Mouse (Mus musculus) mouse embryonic stem cell (cell line): ENCODE data around the gene Kif1c.

Source experiments
- in situ Hi-C, 2 experiments: fragments of 300-500 bp; cut with MboI; formaldehyde crosslinking; loops; 1 replicate in 1 of 2; 3 replicates in 1 of 2; pipeline ENCODE4 v1.14.3; 2019 to 2020; ENCODE audit warnings: low sequenced_read_pairs in 2 of 2, low pct_unique_long_range_greater_than_20kb in 1 of 2, mixed read lengths in 1 of 2; ENCODE audit not compliant: unreplicated experiment in 1 of 2

The Kif1c gene

GRCm38 (mm10) chr11:70699722-70700556, at the start of gene Kif1c, which contains the start of gene Inca1:
Gene Kif1c (plus strand): TSS chr11:70700548.
Gene Inca1 (minus strand): TSS chr11:70700155.
- in situ Hi-C loops = no loop called here

GRCm38 (mm10) chr11:70651391-70651790, 49.0 kb upstream of the Kif1c start:
- in situ Hi-C loops = no loop called here

- in situ Hi-C loops = no loop called here
Observed at GRCm38 (mm10) chr11:70652029-70652883, 48.1 kb upstream of the Kif1c start.

- in situ Hi-C loops = no loop called here
Observed at GRCm38 (mm10) chr11:70652884-70653344, 47.4 kb upstream of the Kif1c start.

GRCm38 (mm10) chr11:70653345-70654197, 46.8 kb upstream of the Kif1c start:
- in situ Hi-C loops = no loop called here

- in situ Hi-C loops = no loop called here
Observed at GRCm38 (mm10) chr11:70654198-70654922, 46.0 kb upstream of the Kif1c start, which contains the start of gene Pfn1. Gene Pfn1 (minus strand): TSS chr11:70654644.

- in situ Hi-C loops = no loop called here
Observed at GRCm38 (mm10) chr11:70654923-70655570, 45.3 kb upstream of the Kif1c start.

- in situ Hi-C loops = no loop called here
Observed at GRCm38 (mm10) chr11:70655571-70656455, 44.5 kb upstream of the Kif1c start.

- in situ Hi-C loops = no loop called here
Observed at GRCm38 (mm10) chr11:70656456-70656927, 43.9 kb upstream of the Kif1c start.

GRCm38 (mm10) chr11:70656964-70657363, 43.4 kb upstream of the Kif1c start, which contains the start of gene Eno3:
Gene Eno3 (plus strand): TSS chr11:70657202.
- in situ Hi-C loops = no loop called here

GRCm38 (mm10) chr11:70657573-70657972, 42.8 kb upstream of the Kif1c start:
- in situ Hi-C loops = no loop called here

- in situ Hi-C loops = no loop called here
Observed at GRCm38 (mm10) chr11:70657991-70658390, 42.4 kb upstream of the Kif1c start.

- in situ Hi-C loops = no loop called here
Observed at GRCm38 (mm10) chr11:70658521-70658920, 41.8 kb upstream of the Kif1c start.

- in situ Hi-C loops = no loop called here
Observed at GRCm38 (mm10) chr11:70658942-70659341, 41.4 kb upstream of the Kif1c start.

- in situ Hi-C loops = no loop called here
Observed at GRCm38 (mm10) chr11:70660571-70660970, 39.8 kb upstream of the Kif1c start.

GRCm38 (mm10) chr11:70663101-70663500, 37.2 kb upstream of the Kif1c start:
- in situ Hi-C loops = no loop called here
